Mouse (Mus musculus) neural tube, embryonic 14.5 days (tissue): ENCODE measurements at regions not wholly inside any gene's neighbourhood (a gene's known extent, or its start where the extent isn't known, plus 50 kb on each side); places are given as distances from the start of the nearest gene placed in this dataset.
A peak's percentile ranks its signal among the peaks of the same experiment; 100 is the strongest.

ENCODE experiments used
- ATAC-seq: fragments of 200-750 bp; cut with Nextera tagmentation; 2 replicates; pipeline ENCODE4 v1.8.0; 2017; ENCODE audit warnings: low read depth, mild to moderate bottlenecking, moderate TSS enrichment, moderate library complexity
- H3K27ac ChIP-seq: fragments of 300-500 bp; sonication (generic); 2 replicates; pipeline ENCODE4 v1.5.1; 2014; ENCODE audit warnings: low read depth, mild to moderate bottlenecking, control low read depth, low read length, moderate library complexity, mixed read lengths
- H3K27me3 ChIP-seq: fragments of 300-500 bp; sonication (generic); 2 replicates; pipeline ENCODE4 v1.6.1; 2014; ENCODE audit warnings: low read length; ENCODE audit not compliant: control insufficient read depth, insufficient read depth
- H3K36me3 ChIP-seq: fragments of 300-500 bp; sonication (generic); 2 replicates; pipeline ENCODE4 v1.6.1; 2014; ENCODE audit warnings: low read length, mixed read lengths; ENCODE audit not compliant: control insufficient read depth, insufficient read depth
- H3K4me1 ChIP-seq: fragments of 300-500 bp; sonication (generic); 2 replicates; pipeline ENCODE4 v1.6.1; 2014; ENCODE audit warnings: low read length; ENCODE audit not compliant: control insufficient read depth, insufficient read depth
- H3K4me2 ChIP-seq: fragments of 300-500 bp; sonication (generic); 2 replicates; pipeline ENCODE4 v1.6.1; 2014; ENCODE audit warnings: mild to moderate bottlenecking, low read depth, low read length, control low read depth
- H3K4me3 ChIP-seq: fragments of 300-500 bp; sonication (generic); 2 replicates; pipeline ENCODE4 v1.5.1; 2014; ENCODE audit warnings: low read depth, low read length, control low read depth, mixed read lengths
- H3K9ac ChIP-seq: fragments of 300-500 bp; sonication (generic); replicated peaks from 2 replicates; pipeline ENCODE4 v1.6.1; 2014; ENCODE audit warnings: low read depth, mild to moderate bottlenecking, control low read depth, low read length, mixed read lengths
- H3K9me3 ChIP-seq: fragments of 300-500 bp; sonication (generic); 2 replicates; pipeline ENCODE4 v1.6.1; 2016; ENCODE audit warnings: low read length; ENCODE audit not compliant: control insufficient read depth
- WGBS: fragments of 180-500 bp; shearing (Covaris S2); extraction: QIAGEN DNeasy Blood & Tissue Kit; methylation state at CpG from one replicate; pipeline ENCODE4 v1.1.7; 2014; 5-methylcytosine and 5-hydroxymethylcytosine counted together

- Histone ChIP-seq H3K9me3 (no peaks in the 10 kb centered on the region), H3K4me3 (no peak overlapping the region), H3K9ac (no peak overlapping the region), H3K36me3 (no peaks in the 10 kb centered on the region), H3K27me3 (no peaks in the 10 kb centered on the region), H3K27ac (no peak overlapping the region), H3K4me2 (no peak overlapping the region), H3K4me1 (no peaks in the 10 kb centered on the region)
- WGBS: 85% methylated on average over 4 of the region's 4 CpGs
- ATAC-seq: peak; percentile 44; the same call in 1 of the 2 replicates
Measured at GRCm38 (mm10) chr2:137686735-137687134, 569.6 kb upstream of the Btbd3 start.

- H3K4me2 ChIP-seq: no peak overlapping the region
- H3K27ac ChIP-seq: no peak overlapping the region
- 90% methylated on average over 1 of the region's 1 CpGs for WGBS
- no peaks in the 10 kb centered on the region for H3K27me3 ChIP-seq
- no peak overlapping the region for H3K4me3 ChIP-seq
- H3K4me1 ChIP-seq: no peaks in the 10 kb centered on the region
- ATAC-seq: no peak
- H3K9me3 ChIP-seq: no peaks in the 10 kb centered on the region
- H3K36me3 ChIP-seq: no peaks in the 10 kb centered on the region
- no peak overlapping the region for H3K9ac ChIP-seq
Measured at GRCm38 (mm10) chr2:137681762-137682161, 565.3 kb upstream of the Jag1 start.

GRCm38 (mm10) chr2:137663171-137663570 lies 546.7 kb upstream of the Jag1 start:
- Histone ChIP-seq H3K4me1 (no peaks in the 10 kb centered on the region), H3K27ac (no peak overlapping the region), H3K9ac (no peak overlapping the region), H3K4me3 (no peak overlapping the region), H3K36me3 (no peaks in the 10 kb centered on the region), H3K27me3 (no peaks in the 10 kb centered on the region), H3K4me2 (no peak overlapping the region), H3K9me3 (no peaks in the 10 kb centered on the region)
- 68% methylated on average over 2 of the region's 2 CpGs for WGBS
- ATAC-seq: no peak

- Histone ChIP-seq H3K4me1 (no peaks in the 10 kb centered on the region), H3K9me3 (no peaks in the 10 kb centered on the region), H3K9ac (no peak overlapping the region), H3K4me3 (no peak overlapping the region), H3K36me3 (no peaks in the 10 kb centered on the region), H3K27me3 (no peaks in the 10 kb centered on the region), H3K4me2 (no peak overlapping the region), H3K27ac (no peak overlapping the region)
- no peak for ATAC-seq
- 82% methylated on average over 2 of the region's 2 CpGs for WGBS
Measured at GRCm38 (mm10) chr2:137662216-137662615, 545.8 kb upstream of the Jag1 start.

GRCm38 (mm10) chr2:137660449-137660848 lies 544.0 kb upstream of the Jag1 start:
- no peaks in the 10 kb centered on the region for H3K27me3 ChIP-seq
- ATAC-seq: no peak
- 76% methylated on average over 1 of the region's 1 CpGs for WGBS

GRCm38 (mm10) chr2:137654296-137654695 lies 537.9 kb upstream of the Jag1 start:
- no peaks in the 10 kb centered on the region for H3K4me1 ChIP-seq
- H3K36me3 ChIP-seq: no peaks in the 10 kb centered on the region
- H3K4me3 ChIP-seq: no peak overlapping the region
- ATAC-seq: no peak
- no peak overlapping the region for H3K27ac ChIP-seq
- no peaks in the 10 kb centered on the region for H3K9me3 ChIP-seq
- no peak overlapping the region for H3K9ac ChIP-seq
- no peak overlapping the region for H3K4me2 ChIP-seq
- 78% methylated on average over 3 of the region's 3 CpGs for WGBS
- H3K27me3 ChIP-seq: no peaks in the 10 kb centered on the region

More at GRCm38 (mm10) chr2:137660449-137660848, 544.0 kb upstream of the Jag1 start:
- Histone ChIP-seq H3K9me3 (no peaks in the 10 kb centered on the region), H3K27ac (no peak overlapping the region), H3K36me3 (no peaks in the 10 kb centered on the region), H3K4me2 (no peak overlapping the region), H3K9ac (no peak overlapping the region), H3K4me3 (no peak overlapping the region), H3K4me1 (no peaks in the 10 kb centered on the region)

- Histone ChIP-seq H3K4me1 (no peaks in the 10 kb centered on the region), H3K4me3 (no peak overlapping the region), H3K27me3 (no peaks in the 10 kb centered on the region), H3K36me3 (no peaks in the 10 kb centered on the region), H3K9ac (no peak overlapping the region), H3K4me2 (no peak overlapping the region), H3K9me3 (no peaks in the 10 kb centered on the region), H3K27ac (no peak overlapping the region)
- 69% methylated on average over 2 of the region's 2 CpGs for WGBS
- ATAC-seq: no peak
Measured at GRCm38 (mm10) chr2:137644160-137644559, 527.7 kb upstream of the Jag1 start.

- Histone ChIP-seq H3K4me1 (no peaks in the 10 kb centered on the region), H3K9ac (no peak overlapping the region), H3K36me3 (no peaks in the 10 kb centered on the region), H3K27ac (no peak overlapping the region), H3K27me3 (no peaks in the 10 kb centered on the region), H3K4me2 (no peak overlapping the region), H3K9me3 (no peaks in the 10 kb centered on the region), H3K4me3 (no peak overlapping the region)
- WGBS: 67% methylated on average over 10 of the region's 10 CpGs
- no peak for ATAC-seq
Measured at GRCm38 (mm10) chr2:137643269-137644055, 527.0 kb upstream of the Jag1 start.

GRCm38 (mm10) chr2:137635019-137635621 lies 518.7 kb upstream of the Jag1 start:
- no peaks in the 10 kb centered on the region for H3K27me3 ChIP-seq
- no peak overlapping the region for H3K9ac ChIP-seq
- H3K9me3 ChIP-seq: no peaks in the 10 kb centered on the region
- H3K27ac ChIP-seq: no peak overlapping the region
- 68% methylated on average over 4 of the region's 4 CpGs for WGBS
- no peaks in the 10 kb centered on the region for H3K36me3 ChIP-seq
- H3K4me2 ChIP-seq: no peak overlapping the region
- H3K4me3 ChIP-seq: no peak overlapping the region
- H3K4me1 ChIP-seq: no peaks in the 10 kb centered on the region
- ATAC-seq: no peak
